ENCODE assay signal across 9 mouse cellular contexts in genomic region chr17:15194894-15195461, GRCm38 (mm10).
DNase-seq lines count a peak whose midpoint lies in the region; ATAC-seq lines count a peak whose summit lies in the region.
"Had no signal": no experiment of that assay in that cellular context is flagged by ENCODE, and none has a peak within 500 bp of the region (broad histone marks: within the 10 kb centered on the region; RNA-seq: fewer than 3 reads in every experiment).

No protein-coding gene starts in this region.

- no peaks in the 10 kb centered on the region for H3K36me3 ChIP-seq in forebrain, embryonic 14.5 days (ENCODE audit: control insufficient read depth, insufficient read depth, low read length)
- no peaks in the 10 kb centered on the region for H3K36me3 ChIP-seq in limb, embryonic 12.5 days
- H3K36me3 ChIP-seq: G1E had no signal

- H3K27me3 ChIP-seq in forebrain, embryonic 14.5 days (replicated peaks; ENCODE audit: control insufficient read depth, insufficient read depth, low read length) = no peaks in the 10 kb centered on the region
- H3K27me3 ChIP-seq in limb, embryonic 12.5 days = no peaks in the 10 kb centered on the region

- H3K4me2 ChIP-seq in forebrain, embryonic 14.5 days (ENCODE audit: low read length) = peak overlapping the region; percentile 1; the same call in 1 of the 2 replicates
- H3K4me2 ChIP-seq in limb, embryonic 12.5 days = no peak overlapping the region

- no peaks in the 10 kb centered on the region for H3K9me3 ChIP-seq in forebrain, embryonic 14.5 days (replicated peaks; ENCODE audit: control insufficient read depth, low read length)
- H3K9me3 ChIP-seq in limb, embryonic 12.5 days = no peaks in the 10 kb centered on the region
- H3K9me3 ChIP-seq: G1E had no signal

- intact Hi-C loops in heart, postnatal 25 days (cut with DNase I) = loop anchor here (5.0 kb wide), 1 partner anchor 128 kb away; no protein-coding TSS in a partner anchor

- ATAC-seq in forebrain, embryonic 14.5 days = peak; percentile 83
- peak; percentile 78 for ATAC-seq in limb, embryonic 12.5 days (ENCODE audit: insufficient number of reproducible peaks, insufficient read depth, low FRiP score, low TSS enrichment, low read depth)

- H3K4me3 ChIP-seq in forebrain, embryonic 14.5 days (ENCODE audit: low read depth, low read length) = no peak overlapping the region
- no peak overlapping the region for H3K4me3 ChIP-seq in limb, embryonic 12.5 days (replicated peaks)

- 20% methylated on average over 7 of the region's 7 CpGs for WGBS in forebrain, embryonic 14.5 days
- 11% methylated on average over 7 of the region's 7 CpGs for WGBS in limb, embryonic 12.5 days

- DNase-seq in kidney, postnatal 14 days = peak; percentile 36
- no peak for DNase-seq in kidney, adult 11 months
- DNase-seq in forebrain, embryonic 14.5 days (ENCODE audit: low spot score) = peak; percentile 85
- peak; percentile 76 for DNase-seq in retina, embryonic 14.5 days (ENCODE audit: low spot score)
- DNase-seq in spleen, adult 12 weeks (ENCODE audit: low spot score) = no peak
- DNase-seq in heart, postnatal 25 days (ENCODE audit: low spot score) = no peak
- no peak for DNase-seq in cerebellum, adult 8-10 months

- H3K9ac ChIP-seq in forebrain, embryonic 14.5 days (ENCODE audit: low read length) = no peak overlapping the region
- peak overlapping the region; percentile 32; the same call in 1 of the 2 replicates for H3K9ac ChIP-seq in limb, embryonic 12.5 days (replicated peaks)

- peak overlapping the region; percentile 2; the same call in 1 of the 2 replicates for H3K27ac ChIP-seq in forebrain, embryonic 14.5 days (ENCODE audit: low read depth, low read length)
- no peak overlapping the region for H3K27ac ChIP-seq in limb, embryonic 12.5 days

- H3K4me1 ChIP-seq in forebrain, embryonic 14.5 days (ENCODE audit: control insufficient read depth, insufficient read depth, low read length) = peaks cover 25% of the 10 kb centered on the region
- H3K4me1 ChIP-seq in limb, embryonic 12.5 days (replicated peaks) = peaks cover 19% of the 10 kb centered on the region

Comparison
In these comparisons a context has a peak if more than half of its experiments do, and no peak if none do; other contexts are left out.
1. DNase-seq: peak in kidney, postnatal 14 days (single experiment), forebrain, embryonic 14.5 days (single experiment) and retina, embryonic 14.5 days (single experiment); none in kidney, adult 11 months (single experiment), spleen, adult 12 weeks (single experiment), heart, postnatal 25 days (single experiment) and cerebellum, adult 8-10 months (single experiment).